Mouse (Mus musculus) bone marrow macrophage, adult 2 months (primary cell): ENCODE measurements at regions not wholly inside any gene's neighbourhood (a gene's known extent, or its start where the extent isn't known, plus 50 kb on each side); places are given as distances from the start of the nearest gene placed in this dataset.

Experiments used
- H3K27ac ChIP-seq: 2 replicates; pipeline ENCODE4 v1.5.1; 2012; ENCODE audit warnings: low read depth, low read length; ENCODE audit not compliant: insufficient read depth
- H3K4me1 ChIP-seq: 2 replicates; pipeline ENCODE4 v1.6.1; 2012; ENCODE audit warnings: low read length; ENCODE audit not compliant: control insufficient read depth, insufficient read depth
- H3K4me3 ChIP-seq: 2 replicates; pipeline ENCODE4 v1.5.1; 2012; ENCODE audit warnings: mild to moderate bottlenecking, low read length, moderate library complexity; ENCODE audit not compliant: insufficient read depth
- CTCF ChIP-seq: IDR thresholded peaks from 2 replicates; pipeline ENCODE4 v1.5.1; 2012; ENCODE audit warnings: low read depth, mild to moderate bottlenecking, low read length, moderate library complexity
- POLR2A ChIP-seq: IDR thresholded peaks from 2 replicates; pipeline ENCODE4 v1.6.1; 2012; ENCODE audit warnings: mild to moderate bottlenecking, low read depth, low read length, borderline replicate concordance

DNA sequence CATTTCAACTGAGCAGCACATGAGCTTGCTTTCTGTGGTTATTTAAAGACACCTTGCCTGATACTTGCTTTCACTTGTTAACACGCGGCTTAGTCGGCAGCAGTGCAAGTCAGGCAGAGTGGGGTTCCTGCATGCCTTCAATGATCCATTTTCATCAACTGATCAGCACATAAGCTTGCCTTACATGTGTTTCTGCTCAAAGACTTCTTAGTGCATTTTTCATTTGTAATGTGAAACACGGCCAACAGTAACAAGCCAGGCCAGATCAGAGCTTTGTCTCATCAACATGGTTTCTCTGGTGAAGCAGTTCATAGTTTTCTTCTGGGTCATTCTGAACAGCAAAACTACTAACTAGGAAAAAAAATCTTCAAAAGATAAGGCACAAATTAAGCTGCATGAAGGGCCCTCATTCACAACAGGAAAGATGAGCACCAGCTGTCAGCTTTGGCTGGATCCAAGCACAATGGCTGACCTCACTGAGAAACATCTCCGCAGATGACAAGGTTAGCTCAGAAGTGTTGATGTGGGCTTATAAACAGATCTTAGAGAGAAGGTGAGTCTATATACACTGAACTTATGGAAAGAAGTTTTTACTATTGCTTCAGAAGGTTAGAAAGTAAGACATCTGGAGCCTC, 100.2 kb upstream of the Dock1 start:
- Histone ChIP-seq H3K4me3 (no peak overlapping the region), H3K27ac (no peak overlapping the region), H3K4me1 (peaks cover 3% of the 10 kb centered on the region; the same call in 1 of the 2 replicates)
- TF ChIP-seq CTCF (no peak), POLR2A (no peak)

DNA sequence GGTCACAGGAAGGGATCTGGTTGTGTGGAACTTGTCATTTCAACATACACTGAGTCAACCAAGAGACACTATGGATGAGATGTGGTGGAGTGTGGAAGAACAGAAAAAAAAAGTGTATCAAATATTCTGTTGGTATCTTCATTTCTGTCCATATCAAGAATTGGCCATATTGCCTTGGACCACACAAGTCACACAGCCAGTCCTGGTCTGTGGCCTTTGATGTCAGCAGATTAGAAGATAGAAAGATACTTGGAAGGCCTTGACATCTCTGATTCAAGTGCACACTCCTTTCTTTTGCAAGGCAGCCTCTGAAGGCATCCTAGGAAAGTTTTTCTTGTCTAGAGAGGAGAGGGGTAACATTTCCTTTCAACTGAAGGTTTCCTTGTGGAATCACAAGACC, 88.7 kb upstream of the Dock1 start:
- Histone ChIP-seq H3K4me1 (no peaks in the 10 kb centered on the region), H3K4me3 (no peak overlapping the region), H3K27ac (no peak overlapping the region)
- TF ChIP-seq CTCF: no peak
- no peak for TF ChIP-seq POLR2A

DNA sequence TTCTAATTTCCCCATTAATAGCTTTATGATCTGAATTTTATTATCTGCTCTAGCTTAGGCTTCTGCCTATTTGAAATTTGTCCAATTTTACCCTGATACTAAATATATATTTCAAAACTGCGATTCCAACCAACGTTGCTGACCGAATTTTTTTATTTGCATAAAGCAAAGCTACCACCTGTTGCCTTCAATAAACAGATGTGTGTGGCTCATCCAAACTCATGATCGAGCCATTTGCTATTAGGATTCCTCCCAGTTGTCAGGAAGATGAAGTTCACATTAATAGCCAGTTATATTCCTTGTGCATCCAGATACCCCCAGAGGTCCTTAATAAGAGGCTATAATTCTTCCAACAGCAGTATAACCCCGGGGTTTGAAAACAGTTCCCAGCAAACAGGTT, 85.0 kb upstream of the Dock1 start:
- TF ChIP-seq POLR2A: no peak
- no peak for TF ChIP-seq CTCF
- Histone ChIP-seq H3K27ac (no peak overlapping the region), H3K4me3 (no peak overlapping the region), H3K4me1 (0 out of 2 replicates have a peak, but pooled peaks cover 2% of the 10 kb centered on the region)

DNA sequence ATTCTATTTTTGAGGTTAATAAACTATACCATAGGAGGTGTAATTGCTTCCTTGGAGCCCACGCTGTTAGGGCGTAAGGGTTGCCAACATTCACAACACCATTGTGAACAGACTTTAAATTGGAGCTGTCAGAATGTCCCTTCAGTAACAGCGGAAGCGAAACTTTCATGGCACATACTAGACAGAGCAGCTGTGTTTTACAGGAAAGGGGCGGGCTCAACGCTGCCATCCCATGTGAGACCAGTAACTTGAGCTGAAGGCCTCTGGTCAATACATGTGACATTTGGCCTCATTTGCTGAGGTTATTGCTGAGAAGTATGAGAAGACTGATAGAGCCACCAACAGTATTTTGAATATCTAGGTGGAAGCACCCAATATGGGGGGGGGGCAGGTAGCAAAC, 83.5 kb upstream of the Dock1 start:
- TF ChIP-seq CTCF (no peak), POLR2A (no peak)
- Histone ChIP-seq H3K27ac (no peak overlapping the region), H3K4me1 (0 out of 2 replicates have a peak, but pooled peaks cover 2% of the 10 kb centered on the region), H3K4me3 (no peak overlapping the region)

DNA sequence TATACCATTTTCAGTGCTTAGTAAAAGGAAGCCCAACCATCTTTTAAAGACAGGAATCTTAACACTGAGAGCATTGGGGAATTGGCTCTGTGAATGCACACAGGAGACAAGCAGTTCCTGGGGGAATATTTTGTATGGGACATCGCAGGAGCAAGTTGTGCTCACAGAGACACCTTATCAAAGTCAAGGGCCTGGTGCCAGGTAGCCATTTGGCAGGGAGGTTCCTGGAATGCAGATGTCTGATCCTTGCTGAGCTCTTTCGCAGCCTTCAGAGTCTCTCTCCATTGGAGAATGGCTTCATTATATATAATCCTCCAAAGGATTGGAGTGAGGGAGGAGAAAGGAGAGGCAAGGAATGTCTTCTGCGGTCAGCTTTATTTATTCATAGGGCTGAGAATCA, 62.6 kb upstream of the Dock1 start:
- H3K4me1 ChIP-seq: no peaks in the 10 kb centered on the region
- TF ChIP-seq CTCF (no peak), POLR2A (no peak)
- no peak overlapping the region for H3K27ac ChIP-seq
- no peak overlapping the region for H3K4me3 ChIP-seq

DNA sequence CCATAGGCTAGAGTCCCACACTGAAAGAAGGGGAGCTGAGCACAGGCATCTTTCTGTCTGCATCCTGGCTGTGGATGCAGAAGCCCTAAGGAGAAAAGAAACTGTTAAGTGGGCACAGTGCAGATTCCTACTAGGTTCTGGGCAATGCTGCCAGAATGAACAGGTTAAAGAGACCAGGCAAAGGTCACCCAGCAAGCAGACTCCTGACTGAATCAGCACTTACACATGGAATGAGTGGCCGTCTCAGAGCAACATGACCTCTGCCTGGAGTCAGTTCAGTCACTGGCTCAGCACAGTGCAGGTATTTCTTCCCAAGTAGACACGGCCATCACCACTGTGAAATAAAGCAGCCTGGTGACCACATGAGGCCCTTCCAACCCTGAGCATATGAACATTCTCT, 60.3 kb upstream of the Dock1 start:
- Histone ChIP-seq H3K4me1 (no peaks in the 10 kb centered on the region), H3K4me3 (no peak overlapping the region), H3K27ac (no peak overlapping the region)
- TF ChIP-seq CTCF: no peak
- TF ChIP-seq POLR2A: no peak

DNA sequence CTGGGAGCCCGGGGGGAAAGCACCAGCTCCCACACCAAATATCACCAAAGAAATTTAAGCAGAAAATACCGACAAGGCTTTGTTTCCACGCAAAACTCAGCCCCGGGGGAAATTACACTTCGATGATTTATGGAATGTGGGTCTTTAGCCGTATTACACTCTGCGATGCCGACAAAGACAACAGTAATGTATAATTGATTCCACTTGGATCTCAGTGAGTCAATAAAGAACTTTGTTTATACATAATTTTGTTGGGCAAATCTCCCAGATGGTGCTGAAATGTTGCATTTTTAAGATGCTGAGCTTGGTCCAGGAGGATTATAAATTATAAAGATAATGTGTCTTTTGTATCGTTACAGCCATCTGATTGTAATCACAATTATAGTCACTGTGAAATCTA, 59.1 kb upstream of the Dock1 start:
- H3K4me3 ChIP-seq: no peak overlapping the region
- no peaks in the 10 kb centered on the region for H3K4me1 ChIP-seq
- no peak for TF ChIP-seq CTCF
- no peak for TF ChIP-seq POLR2A
- H3K27ac ChIP-seq: no peak overlapping the region

DNA sequence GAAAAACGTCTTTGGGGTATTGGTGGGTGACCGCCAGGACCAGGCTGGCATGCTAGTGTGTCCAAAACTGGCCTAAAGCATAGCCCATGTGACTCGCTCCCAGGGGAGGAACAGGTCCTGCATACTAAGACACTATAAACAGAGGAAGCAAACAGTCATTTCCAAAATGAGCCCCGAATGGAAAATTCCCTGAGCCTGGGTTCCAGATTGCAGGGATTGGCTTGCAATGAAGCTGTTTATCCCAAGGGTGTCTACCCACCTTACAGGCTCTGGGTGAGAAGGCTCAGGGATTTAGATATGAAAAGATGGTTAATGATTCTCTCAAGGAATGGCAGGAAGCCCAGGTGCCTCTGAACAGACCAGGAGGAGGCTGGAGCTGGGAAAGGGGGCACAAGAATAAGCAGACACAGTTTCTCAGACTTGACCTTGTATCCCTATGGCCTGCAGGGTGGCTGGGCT, 58.2 kb upstream of the Dock1 start:
- TF ChIP-seq POLR2A (no peak), CTCF (no peak)

DNA sequence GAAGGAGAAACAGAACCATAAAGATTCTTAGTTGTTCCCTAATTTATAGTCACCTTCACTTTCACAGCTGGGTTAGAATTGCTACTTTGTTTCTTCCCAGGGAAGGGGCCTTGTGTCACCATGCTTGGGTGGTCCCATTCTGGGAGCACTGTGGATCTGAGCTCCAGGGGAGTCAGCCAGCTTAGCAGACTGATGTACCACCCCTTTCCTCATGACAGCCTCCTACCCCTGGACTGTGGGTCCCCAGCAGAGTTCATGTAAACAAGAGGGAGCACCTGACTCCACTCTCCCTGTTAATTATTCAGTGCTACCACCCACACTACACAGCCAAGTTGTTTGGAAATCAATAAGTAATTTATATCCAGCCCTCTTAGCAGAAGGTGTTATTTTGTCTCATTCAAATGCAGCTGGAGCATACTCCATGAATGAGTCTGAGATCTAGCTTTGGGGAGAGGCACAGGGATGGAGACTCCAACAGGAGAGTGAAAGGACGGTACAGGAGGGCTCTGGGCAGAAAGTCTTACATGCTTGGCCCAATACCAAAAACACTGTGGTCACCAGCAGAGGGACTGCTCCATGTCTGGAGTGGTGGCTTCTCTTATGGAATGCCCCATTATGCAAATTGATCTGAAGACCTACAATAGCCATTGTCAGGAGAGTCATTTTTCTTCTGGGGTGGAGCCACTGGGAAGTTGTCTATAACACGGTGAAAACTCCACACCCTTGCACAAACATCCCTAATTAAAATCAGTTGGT, 51.1 kb upstream of the Dock1 start:
- Histone ChIP-seq H3K4me1 (peaks cover 3% of the 10 kb centered on the region), H3K4me3 (no peak overlapping the region), H3K27ac (no peak overlapping the region)
- no peak for TF ChIP-seq POLR2A
- TF ChIP-seq CTCF: no peak

More for the DNA sequence above, 58.2 kb upstream of the Dock1 start:
- H3K4me3 ChIP-seq: no peak overlapping the region
- H3K27ac ChIP-seq: no peak overlapping the region
- H3K4me1 ChIP-seq: no peaks in the 10 kb centered on the region

DNA sequence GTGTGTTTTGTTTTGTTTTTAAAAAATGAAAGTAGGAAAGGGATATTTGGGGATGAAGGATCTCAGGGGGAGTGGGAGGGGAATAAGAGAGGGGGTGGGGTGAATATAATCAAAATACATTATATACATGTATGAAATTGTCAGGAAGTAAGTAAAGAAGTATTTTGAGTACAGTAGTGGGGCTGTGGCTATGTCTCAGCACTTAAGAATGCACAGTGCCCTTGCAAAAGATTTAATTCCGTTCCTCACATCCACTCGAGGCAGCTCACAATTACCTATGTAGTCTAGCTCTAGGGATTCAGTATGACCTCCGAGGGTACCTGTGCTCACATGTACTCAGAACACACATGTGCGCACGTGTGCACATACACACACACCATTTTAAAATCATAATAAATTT, 50.4 kb upstream of the Dock1 start:
- H3K27ac ChIP-seq: no peak overlapping the region
- H3K4me1 ChIP-seq: peaks cover 3% of the 10 kb centered on the region
- no peak overlapping the region for H3K4me3 ChIP-seq
- no peak for TF ChIP-seq POLR2A
- TF ChIP-seq CTCF: no peak
